Mouse (Mus musculus) CD4-positive, CD25-positive, alpha-beta regulatory T cell, adult 4 months (primary cell): Measurements from ENCODE around the gene Mindy3. TPM values are rescaled to one million over a fixed set of nuclear protein-coding genes. Genes with fewer than 3 reads are reported as not detected.

Experiments used
- ATAC-seq: one replicate; pipeline ENCODE4 v1.8.0; 2017
- polyA plus RNA-seq, 2 experiments: library from polyadenylated mRNA; unstranded; fragments of 100-300 nt; shearing (Covaris generic); gene quantifications; one replicate each; pipeline ENCODE4 v1.2.1; 2017

The Mindy3 gene
- polyA plus RNA-seq, 2 experiments from 2014 or later: 37.1 to 44.8 TPM

- ATAC-seq: no peak
Observed at GRCm38 (mm10) chr2:12300449-12301228, 118.6 kb downstream of the Mindy3 start.

- ATAC-seq: no peak
Observed at GRCm38 (mm10) chr2:12297287-12297686, 122.0 kb downstream of the Mindy3 start.

Other genes starting within 250 kb of the Mindy3 start
- gene Itga8, start 117.5 kb downstream of the Mindy3 start, polyA plus RNA-seq: not detected